In genomic region chr8:123925671-123926070, GRCm38 (mm10) we compare ENCODE assay signal across 24 mouse cellular contexts.
"Had no signal": no experiment of that assay in that cellular context is flagged by ENCODE, and none has a peak within 500 bp of the region (broad histone marks: within the 10 kb centered on the region; RNA-seq: fewer than 3 reads in every experiment).

No protein-coding gene starts in this region.

- H3K27me3 ChIP-seq: limb, embryonic 13.5 days; liver, embryonic 12.5 days; liver, embryonic 15.5 days; lung, embryonic 15.5 days; megakaryocyte, embryonic 14.5 days; midbrain, embryonic 15.5 days; neural tube, embryonic 12.5 days; neural tube, embryonic 15.5 days had no signal

- DNase-seq: kidney, adult 2 months; kidney, postnatal 25 days; layer of hippocampus, adult 9-11 months; liver; lung, adult 18-20 months; lung, postnatal 10 days; lung, postnatal 36 days; right cerebral cortex, adult 18-20 months; right cerebral cortex, postnatal 14 days; thymus, adult 18-20 months; thymus, postnatal 36 days had no signal

- H3K4me1 ChIP-seq: limb, embryonic 10.5 days; limb, embryonic 13.5 days; liver, embryonic 12.5 days; liver, embryonic 15.5 days; lung, embryonic 15.5 days; midbrain, embryonic 10.5 days; midbrain, embryonic 15.5 days; neural tube, embryonic 12.5 days; neural tube, embryonic 15.5 days had no signal

- H3K27ac ChIP-seq: kidney, postnatal 0 days; layer of hippocampus, adult 2 months; limb, embryonic 10.5 days; limb, embryonic 13.5 days; liver, embryonic 12.5 days; liver, embryonic 15.5 days; lung, embryonic 15.5 days; midbrain, embryonic 10.5 days; midbrain, embryonic 15.5 days; neural tube, embryonic 12.5 days; neural tube, embryonic 15.5 days; stomach, postnatal 0 days had no signal

- H3K4me3 ChIP-seq: layer of hippocampus, adult 2 months; limb, embryonic 10.5 days; limb, embryonic 13.5 days; liver, embryonic 12.5 days; liver, embryonic 15.5 days; lung, embryonic 15.5 days; megakaryocyte, embryonic 14.5 days; midbrain, embryonic 10.5 days; midbrain, embryonic 15.5 days; neural tube, embryonic 12.5 days; neural tube, embryonic 15.5 days had no signal

- H3K9me3 ChIP-seq: limb, embryonic 10.5 days; limb, embryonic 13.5 days; liver, embryonic 12.5 days; liver, embryonic 15.5 days; lung, embryonic 15.5 days; megakaryocyte, embryonic 14.5 days; midbrain, embryonic 10.5 days; midbrain, embryonic 15.5 days; neural tube, embryonic 12.5 days; neural tube, embryonic 15.5 days had no signal
